Mouse (Mus musculus): ENCODE measurements around the gene Nat8f2.

Gene Nat8f2

DNA sequence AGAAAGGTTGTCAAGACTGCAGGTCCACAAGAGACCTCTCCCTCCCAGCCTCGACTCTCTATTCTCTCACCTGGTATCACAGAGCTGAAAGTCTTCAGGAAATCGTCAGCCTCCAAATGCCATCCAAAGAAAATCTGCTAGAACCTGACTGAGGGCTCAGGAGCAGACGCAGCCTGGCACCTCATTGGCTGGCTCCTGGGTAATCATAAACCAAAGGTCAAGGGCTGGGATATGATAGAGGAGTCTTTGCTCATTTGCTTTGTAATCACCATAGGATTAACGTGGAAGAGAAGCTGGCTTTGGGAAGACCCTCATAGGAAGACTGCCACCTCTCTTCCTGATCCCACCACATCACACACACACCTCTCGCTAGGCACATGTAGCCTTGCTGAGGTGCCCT, 48.1 kb downstream of the Nat8f2 start, which contains the start of the genes Nat8f6 and Nat8f5:
Nat8f6 (minus strand) TSS at position 118 of the 400 bp plus-strand sequence.
Nat8f5 (minus strand) TSS at position 136 of the 400 bp plus-strand sequence.
- no peak for DNase-seq

DNA sequence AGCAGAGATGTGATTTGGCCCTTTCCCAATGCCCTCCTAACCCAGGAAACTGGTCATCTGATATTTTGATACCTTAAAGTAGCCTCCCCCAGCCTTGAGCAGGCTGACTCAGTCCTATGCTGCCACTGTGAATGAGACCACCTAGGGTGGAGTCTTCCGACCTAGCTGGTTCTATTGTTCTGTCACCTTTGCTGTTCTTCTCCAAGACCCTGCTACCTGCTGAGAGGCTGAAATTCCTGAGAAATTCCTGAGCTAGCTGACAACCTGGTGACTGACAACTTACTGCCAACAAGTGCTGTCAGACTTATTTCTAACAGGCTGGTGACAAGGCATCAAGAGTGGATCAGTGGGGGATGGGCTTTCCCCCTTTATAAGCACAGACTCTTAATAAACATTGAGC, 50.6 kb downstream of the Nat8f2 start:
- no peak for DNase-seq

Data from right cerebral cortex, adult 18-20 months (tissue).